Mouse (Mus musculus) liver, embryonic 14.5 days (tissue): ENCODE results near the gene Olfr5. TPM values are rescaled to one million over a fixed set of nuclear protein-coding genes. Genes with fewer than 3 reads are reported as not detected.

ENCODE experiments used
- ATAC-seq: fragments of 200-750 bp; cut with Nextera tagmentation; 2 replicates; pipeline ENCODE4 v1.8.0; 2017; ENCODE audit warnings: moderate number of reproducible peaks, mild to moderate bottlenecking, moderate library complexity; ENCODE audit not compliant: insufficient read depth
- DNase-seq, 3 experiments: peaks; one replicate each; pipeline ENCODE4 v3.0.0-alpha.2; 2012 to 2013; ENCODE audit warnings: low read depth in 3 of 3, low spot score in 3 of 3
- H3K27ac ChIP-seq: fragments of 300-500 bp; sonication (generic); 2 replicates; pipeline ENCODE4 v1.5.1; 2014; ENCODE audit warnings: moderate library complexity, mild to moderate bottlenecking, control low read depth, inconsistent platforms
- H3K27me3 ChIP-seq: fragments of 300-500 bp; sonication (generic); 2 replicates; pipeline ENCODE4 v1.6.1; 2014; ENCODE audit warnings: mild to moderate bottlenecking, low read length, moderate library complexity; ENCODE audit not compliant: control insufficient read depth, insufficient read depth
- H3K36me3 ChIP-seq: fragments of 300-500 bp; sonication (generic); replicated peaks from 2 replicates; pipeline ENCODE4 v1.6.1; 2014; ENCODE audit warnings: low read depth; ENCODE audit not compliant: control insufficient read depth, insufficient read depth
- H3K4me1 ChIP-seq, 2 experiments: fragments of 200-500 bp in 1 of 2; fragments of 300-500 bp in 1 of 2; sonication (generic) in 1 of 2; replicated peaks; 2 replicates each; pipeline ENCODE4 v1.6.1; 2012 to 2014; ENCODE audit warnings: antibody characterized with exemption in 1 of 2, inconsistent platforms in 1 of 2, low read length in 1 of 2; ENCODE audit not compliant: control insufficient read depth in 2 of 2, insufficient read depth in 2 of 2
- H3K4me2 ChIP-seq: fragments of 300-500 bp; sonication (generic); 2 replicates; pipeline ENCODE4 v1.6.1; 2014; ENCODE audit warnings: low read depth, mild to moderate bottlenecking, control low read depth, moderate library complexity
- H3K4me3 ChIP-seq, 2 experiments: fragments of 200-500 bp in 1 of 2; fragments of 300-500 bp in 1 of 2; sonication (generic) in 1 of 2; 2 replicates each; pipeline ENCODE4 v1.5.1; 2012 to 2014; ENCODE audit warnings: low read depth in 2 of 2, low read length in 2 of 2, mild to moderate bottlenecking in 2 of 2, control low read depth in 1 of 2, inconsistent platforms in 1 of 2, moderate library complexity in 1 of 2; ENCODE audit not compliant: insufficient read depth in 1 of 2
- H3K9ac ChIP-seq: fragments of 300-500 bp; sonication (generic); replicated peaks from 2 replicates; pipeline ENCODE4 v1.6.1; 2014; ENCODE audit warnings: mild to moderate bottlenecking, control low read depth, moderate library complexity
- H3K9me3 ChIP-seq: fragments of 300-500 bp; sonication (generic); 2 replicates; pipeline ENCODE4 v1.6.1; 2016; ENCODE audit warnings: low read length, mixed read lengths; ENCODE audit not compliant: control insufficient read depth
- CTCF ChIP-seq: IDR thresholded peaks from 2 replicates; pipeline ENCODE4 v1.5.1; 2016; ENCODE audit warnings: antibody characterized with exemption, low read depth, control low read depth
- EP300 ChIP-seq: IDR thresholded peaks from 2 replicates; pipeline ENCODE4 v1.6.1; 2016; ENCODE audit warnings: antibody characterized with exemption, low read depth
- WGBS: fragments of 180-500 bp; shearing (Covaris S2); extraction: QIAGEN DNeasy Blood & Tissue Kit; methylation state at CpG from one replicate; pipeline ENCODE4 v1.1.7; 2014; ENCODE audit not compliant: insufficient replicate concordance; 5-methylcytosine and 5-hydroxymethylcytosine counted together
- polyA plus RNA-seq, 2 experiments: library from polyadenylated mRNA; depleted of rRNA in 1 of 2; stranded (reverse) in 1 of 2; unstranded in 1 of 2; fragments of >200 nt; fragmentation: Nextera tagmentation in 1 of 2; extraction: Ambion mirVana in 1 of 2; gene quantifications; 2 replicates each; pipeline versions ENCODE4 v1.2.1 to v1.2.3; 2012 to 2014

The Olfr5 gene
- polyA plus RNA-seq, 2 experiments, result not detected

DNA sequence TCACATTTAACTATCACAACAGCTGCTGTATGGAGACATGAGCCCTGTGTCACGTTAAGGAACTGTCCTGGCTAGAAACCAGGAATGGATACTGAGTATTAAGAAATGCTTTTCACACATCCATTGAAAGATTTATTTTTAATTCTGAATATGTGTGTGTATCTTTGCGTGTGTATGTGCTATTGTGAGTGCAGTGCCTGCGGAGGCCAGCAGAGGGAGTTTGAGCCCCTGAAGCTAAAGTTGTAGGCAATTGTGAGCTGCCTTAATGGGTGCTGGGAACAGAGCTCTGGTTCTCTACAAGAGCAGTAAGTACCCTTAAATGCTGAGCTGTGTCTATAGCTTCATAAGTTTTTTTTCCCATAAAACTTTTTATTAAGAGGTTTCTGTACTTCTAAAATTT lies 57.4 kb downstream of the Olfr5 start:
- TF ChIP-seq EP300 (no peak), CTCF (peak; percentile 35)
- no peak overlapping the region for H3K4me2 ChIP-seq
- no peaks in the 10 kb centered on the region for H3K27me3 ChIP-seq
- ATAC-seq, result no peak
- no peak overlapping the region for H3K4me3 ChIP-seq
- H3K4me1 ChIP-seq, result no peaks in the 10 kb centered on the region
- no peak overlapping the region for H3K9ac ChIP-seq
- H3K27ac ChIP-seq, result no peak overlapping the region
- DNase-seq, result no peak
- no peaks in the 10 kb centered on the region for H3K36me3 ChIP-seq
- WGBS, result 61% methylated on average over 3 of the region's 3 CpGs
- H3K9me3 ChIP-seq, result no peaks in the 10 kb centered on the region; the same call in 1 of the 2 replicates

Other genes with a start within 250 kb of the Olfr5 start
- not detected in 2 replicates for gene Epp13, start 234.2 kb downstream of the Olfr5 start, polyA plus RNA-seq (2012; rRNA removed)
- not detected in 2 replicates for gene Epp13, start 234.2 kb downstream of the Olfr5 start, polyA plus RNA-seq (2014; fragmentation: Nextera tagmentation; extraction: Ambion mirVana)
- gene Zfp667, start 200.4 kb downstream of the Olfr5 start, polyA plus RNA-seq (2012; rRNA removed), result 1.7 and 2.2 TPM in 2 replicates
- gene Zfp667, start 200.4 kb downstream of the Olfr5 start, polyA plus RNA-seq (2014; fragmentation: Nextera tagmentation; extraction: Ambion mirVana), result 5.3 and 6.6 TPM in 2 replicates
- 0.73 and 0.79 TPM in 2 replicates for gene Zfp583, start 155.7 kb downstream of the Olfr5 start, polyA plus RNA-seq (2012; rRNA removed)
- gene Zfp583, start 155.7 kb downstream of the Olfr5 start, polyA plus RNA-seq (2014; fragmentation: Nextera tagmentation; extraction: Ambion mirVana), result 0.54 and 0.88 TPM in 2 replicates
- 0.13 and 0.20 TPM in 2 replicates for gene Gm3854, start 143.2 kb downstream of the Olfr5 start, polyA plus RNA-seq (2012; rRNA removed)
- 0.06 and 0.16 TPM in 2 replicates for gene Gm3854, start 143.2 kb downstream of the Olfr5 start, polyA plus RNA-seq (2014; fragmentation: Nextera tagmentation; extraction: Ambion mirVana)
- 0.23 and 0.67 TPM in 2 replicates for gene Zfp78, start 123.7 kb downstream of the Olfr5 start, polyA plus RNA-seq (2012; rRNA removed)
- gene Zfp78, start 123.7 kb downstream of the Olfr5 start, polyA plus RNA-seq (2014; fragmentation: Nextera tagmentation; extraction: Ambion mirVana), result 0.76 and 0.83 TPM in 2 replicates
- 0.63 and 1.0 TPM in 2 replicates for gene Zfp28, start 103.6 kb downstream of the Olfr5 start, polyA plus RNA-seq (2012; rRNA removed)
- gene Zfp28, start 103.6 kb downstream of the Olfr5 start, polyA plus RNA-seq (2014; fragmentation: Nextera tagmentation; extraction: Ambion mirVana), result 0.91 and 1.2 TPM in 2 replicates
- gene Smim17, start 88.2 kb downstream of the Olfr5 start, polyA plus RNA-seq (2012; rRNA removed), result 0.03 and 0.42 TPM in 2 replicates
- not detected in 2 replicates for gene Smim17, start 88.2 kb downstream of the Olfr5 start, polyA plus RNA-seq (2014; fragmentation: Nextera tagmentation; extraction: Ambion mirVana)
- gene Gm20715, start 76.7 kb downstream of the Olfr5 start, polyA plus RNA-seq (2012; rRNA removed), result not detected in 2 replicates
- gene Gm20715, start 76.7 kb downstream of the Olfr5 start, polyA plus RNA-seq (2014; fragmentation: Nextera tagmentation; extraction: Ambion mirVana), result not detected in 2 replicates
- not detected in 2 replicates for gene Olfr1344, start 48.3 kb downstream of the Olfr5 start, polyA plus RNA-seq (2012; rRNA removed)
- gene Olfr1344, start 48.3 kb downstream of the Olfr5 start, polyA plus RNA-seq (2014; fragmentation: Nextera tagmentation; extraction: Ambion mirVana), result not detected in 2 replicates
- gene Olfr1336, start 30.8 kb downstream of the Olfr5 start, polyA plus RNA-seq (2012; rRNA removed), result not detected in 2 replicates
- not detected in 2 replicates for gene Olfr1336, start 30.8 kb downstream of the Olfr5 start, polyA plus RNA-seq (2014; fragmentation: Nextera tagmentation; extraction: Ambion mirVana)
- gene Olfr1346, start 19.8 kb downstream of the Olfr5 start, polyA plus RNA-seq (2012; rRNA removed), result not detected in 2 replicates
- gene Olfr1346, start 19.8 kb downstream of the Olfr5 start, polyA plus RNA-seq (2014; fragmentation: Nextera tagmentation; extraction: Ambion mirVana), result not detected in 2 replicates
- not detected in 2 replicates for gene Olfr1347, start 12.8 kb upstream of the Olfr5 start, polyA plus RNA-seq (2012; rRNA removed)
- gene Olfr1347, start 12.8 kb upstream of the Olfr5 start, polyA plus RNA-seq (2014; fragmentation: Nextera tagmentation; extraction: Ambion mirVana), result not detected in 2 replicates
- not detected in 2 replicates for gene Olfr1348, start 21.8 kb upstream of the Olfr5 start, polyA plus RNA-seq (2012; rRNA removed)
- gene Olfr1348, start 21.8 kb upstream of the Olfr5 start, polyA plus RNA-seq (2014; fragmentation: Nextera tagmentation; extraction: Ambion mirVana), result not detected in 2 replicates
- not detected in 2 replicates for gene Olfr1349, start 36.0 kb upstream of the Olfr5 start, polyA plus RNA-seq (2012; rRNA removed)
- gene Olfr1349, start 36.0 kb upstream of the Olfr5 start, polyA plus RNA-seq (2014; fragmentation: Nextera tagmentation; extraction: Ambion mirVana), result not detected in 2 replicates
- not detected in 2 replicates for gene Olfr1350, start 77.9 kb upstream of the Olfr5 start, polyA plus RNA-seq (2012; rRNA removed)
- gene Olfr1350, start 77.9 kb upstream of the Olfr5 start, polyA plus RNA-seq (2014; fragmentation: Nextera tagmentation; extraction: Ambion mirVana), result not detected in 2 replicates
- gene Zim1, start 209.5 kb upstream of the Olfr5 start, polyA plus RNA-seq (2012; rRNA removed), result 3.6 and 4.3 TPM in 2 replicates
- gene Zim1, start 209.5 kb upstream of the Olfr5 start, polyA plus RNA-seq (2014; fragmentation: Nextera tagmentation; extraction: Ambion mirVana), result 0.72 and 1.1 TPM in 2 replicates
- gene Peg3, start 243.5 kb upstream of the Olfr5 start, polyA plus RNA-seq (2012; rRNA removed), result 12.8 and 19.3 TPM in 2 replicates
- gene Peg3, start 243.5 kb upstream of the Olfr5 start, polyA plus RNA-seq (2014; fragmentation: Nextera tagmentation; extraction: Ambion mirVana), result 32.5 and 35.9 TPM in 2 replicates
- gene Usp29, start 243.6 kb upstream of the Olfr5 start, polyA plus RNA-seq (2012; rRNA removed), result 1.7 and 1.8 TPM in 2 replicates
- 1.0 and 1.1 TPM in 2 replicates for gene Usp29, start 243.6 kb upstream of the Olfr5 start, polyA plus RNA-seq (2014; fragmentation: Nextera tagmentation; extraction: Ambion mirVana)